Mouse (Mus musculus) limb, embryonic 10.5 days (tissue): ENCODE measurements at regions not wholly inside any gene's neighbourhood (a gene's known extent, or its start where the extent isn't known, plus 50 kb on each side); places are given as distances from the start of the nearest gene placed in this dataset.

ENCODE experiments used
- DNase-seq: peaks from one replicate; pipeline ENCODE4 v3.0.0-alpha.2; 2017; ENCODE audit warnings: low spot score
- H3K27ac ChIP-seq: fragments of 300-500 bp; sonication (generic); 2 replicates; pipeline ENCODE4 v1.5.1; 2016; ENCODE audit warnings: mild to moderate bottlenecking
- H3K27me3 ChIP-seq: fragments of 300-500 bp; sonication (generic); 2 replicates; pipeline ENCODE4 v1.6.1; 2016; ENCODE audit warnings: low read depth, mild to moderate bottlenecking; ENCODE audit not compliant: poor library complexity, severe bottlenecking
- H3K36me3 ChIP-seq: fragments of 300-500 bp; sonication (generic); 2 replicates; pipeline ENCODE4 v1.6.1; 2016; ENCODE audit warnings: mild to moderate bottlenecking, moderate library complexity
- H3K4me1 ChIP-seq: fragments of 300-500 bp; sonication (generic); 2 replicates; pipeline ENCODE4 v1.6.1; 2016
- H3K4me3 ChIP-seq: fragments of 300-500 bp; sonication (generic); 2 replicates; pipeline ENCODE4 v1.5.1; 2016; ENCODE audit warnings: mild to moderate bottlenecking, moderate library complexity
- H3K9me3 ChIP-seq: fragments of 300-500 bp; sonication (generic); replicated peaks from 2 replicates; pipeline ENCODE4 v1.6.1; 2016; ENCODE audit warnings: mild to moderate bottlenecking
- WGBS: fragments of 180-500 bp; shearing (Covaris S2); methylation state at CpG from one replicate; pipeline ENCODE4 v1.1.7; 2016; 5-methylcytosine and 5-hydroxymethylcytosine counted together

GRCm38 (mm10) chr8:92775186-92775585 lies 51.9 kb upstream of the Mmp2 start:
- Histone ChIP-seq H3K36me3 (no peaks in the 10 kb centered on the region), H3K27me3 (no peaks in the 10 kb centered on the region), H3K4me3 (no peak overlapping the region), H3K9me3 (no peaks in the 10 kb centered on the region), H3K4me1 (peaks cover 13% of the 10 kb centered on the region), H3K27ac (no peak overlapping the region)
- WGBS = 63% methylated on average over 4 of the region's 4 CpGs
- DNase-seq = no peak

- Histone ChIP-seq H3K27ac (0 out of 2 replicates have a peak overlapping the region, but pooled peaks have one; percentile 10), H3K27me3 (no peaks in the 10 kb centered on the region), H3K36me3 (no peaks in the 10 kb centered on the region), H3K9me3 (no peaks in the 10 kb centered on the region), H3K4me1 (peaks cover 13% of the 10 kb centered on the region), H3K4me3 (no peak overlapping the region)
- WGBS = 11% methylated on average over 5 of the region's 5 CpGs
- no peak for DNase-seq
Observed at GRCm38 (mm10) chr8:92777106-92777505, 50.0 kb upstream of the Mmp2 start.
